Comparison of ENCODE assay signal across 8 mouse cellular contexts in the genomic region with DNA sequence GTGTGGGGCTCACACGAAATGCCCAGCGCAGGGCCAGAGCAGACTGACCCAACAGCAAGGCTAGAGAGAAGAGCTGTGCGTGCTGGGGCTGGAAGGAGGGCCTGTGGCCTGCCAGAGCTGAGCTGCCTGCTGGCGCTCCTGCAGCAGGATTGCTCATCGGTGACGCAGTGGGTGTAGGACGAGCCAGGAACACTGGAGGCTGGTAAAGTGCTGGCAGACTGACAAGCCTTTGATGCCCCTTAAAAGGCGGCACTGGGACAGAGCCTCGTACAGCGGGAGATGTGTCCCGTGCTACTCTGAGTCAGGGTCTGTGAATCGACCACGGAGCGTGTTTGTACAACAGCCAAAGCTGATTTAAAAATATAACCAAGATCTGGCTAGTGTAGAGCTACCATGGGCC. TPM values are rescaled to one million over a fixed set of nuclear protein-coding genes. Genes with fewer than 3 reads are reported as not detected.
DNase-seq lines count a peak whose midpoint lies in the region; ATAC-seq lines count a peak whose summit lies in the region.

No protein-coding gene starts in this region.

- H3K36me3 ChIP-seq in hindbrain, embryonic 12.5 days, result no peaks in the 10 kb centered on the region
- H3K36me3 ChIP-seq in limb, embryonic 12.5 days, result no peaks in the 10 kb centered on the region

- H3K4me3 ChIP-seq in hindbrain, embryonic 12.5 days, result no peak overlapping the region
- H3K4me3 ChIP-seq in limb, embryonic 12.5 days (replicated peaks), result no peak overlapping the region

- peak overlapping the region; percentile 13; the same call in 1 of the 2 replicates for H3K27ac ChIP-seq in hindbrain, embryonic 12.5 days
- H3K27ac ChIP-seq in limb, embryonic 12.5 days, result 0 out of 2 replicates have a peak overlapping the region, but pooled peaks have one; percentile 20

- no peaks in the 10 kb centered on the region for H3K27me3 ChIP-seq in hindbrain, embryonic 12.5 days
- 0 out of 2 replicates have a peak, but pooled peaks cover 5% of the 10 kb centered on the region for H3K27me3 ChIP-seq in limb, embryonic 12.5 days

- 76% methylated on average over 14 of the region's 14 CpGs for WGBS in hindbrain, embryonic 12.5 days
- 76% methylated on average over 14 of the region's 14 CpGs for WGBS in limb, embryonic 12.5 days

- no peak overlapping the region for H3K9ac ChIP-seq in hindbrain, embryonic 12.5 days
- 0 out of 2 replicates have a peak overlapping the region, but pooled peaks have one; percentile 9 for H3K9ac ChIP-seq in limb, embryonic 12.5 days (replicated peaks)

- ATAC-seq in hindbrain, embryonic 12.5 days (ENCODE audit: low FRiP score), result no peak
- ATAC-seq in limb, embryonic 12.5 days (ENCODE audit: insufficient number of reproducible peaks, insufficient read depth, low FRiP score, low TSS enrichment, low read depth), result no peak

- H3K4me2 ChIP-seq in hindbrain, embryonic 12.5 days (replicated peaks), result no peak overlapping the region
- no peak overlapping the region for H3K4me2 ChIP-seq in limb, embryonic 12.5 days

- H3K9me3 ChIP-seq in hindbrain, embryonic 12.5 days (replicated peaks), result no peaks in the 10 kb centered on the region
- H3K9me3 ChIP-seq in limb, embryonic 12.5 days, result no peaks in the 10 kb centered on the region

- DNase-seq in Muller cell, postnatal 12 days (ENCODE audit: inconsistent ontology term), result peak; percentile 94
- DNase-seq in cerebellum, adult 18-20 months, result peak; percentile 84 to 89
- DNase-seq in frontal cortex, postnatal 25 days (ENCODE audit: low spot score in 2 of 2), result peak; percentile 63 to 76
- peak; percentile 91 to 94 for DNase-seq in right cerebral cortex, adult 2 months (ENCODE audit: low spot score in 2 of 2)
- no peak for DNase-seq in thymus, postnatal 25 days
- no peak for DNase-seq in kidney, postnatal 4 days

- peaks cover 42% of the 10 kb centered on the region for H3K4me1 ChIP-seq in hindbrain, embryonic 12.5 days
- peaks cover 60% of the 10 kb centered on the region for H3K4me1 ChIP-seq in limb, embryonic 12.5 days (replicated peaks)

RNA-seq across cellular contexts. Expression of a gene that starts 43.6 kb away (rescaled TPM):
- 7.7 and 8.0 TPM in 2 replicates for polyA plus RNA-seq in hindbrain, embryonic 12.5 days (2016; fragmentation: Nextera tagmentation; extraction: Ambion mirVana)
- polyA plus RNA-seq in limb, embryonic 12.5 days (2016; fragmentation: Nextera tagmentation; extraction: Ambion mirVana), result 5.2 and 6.9 TPM in 2 replicates

RNA-seq across cellular contexts. Expression of a gene that starts 43.8 kb away (rescaled TPM):
- polyA plus RNA-seq in hindbrain, embryonic 12.5 days (2016; fragmentation: Nextera tagmentation; extraction: Ambion mirVana), result 130 and 137 TPM in 2 replicates
- 136 and 141 TPM in 2 replicates for polyA plus RNA-seq in limb, embryonic 12.5 days (2016; fragmentation: Nextera tagmentation; extraction: Ambion mirVana)

Comparison
In these comparisons a context has a peak if more than half of its experiments do, and no peak if none do; other contexts are left out.
1. DNase-seq: peak in Muller cell, postnatal 12 days (single experiment), cerebellum, adult 18-20 months (2 of 2), frontal cortex, postnatal 25 days (2 of 2) and right cerebral cortex, adult 2 months (2 of 2); none in thymus, postnatal 25 days (single experiment) and kidney, postnatal 4 days (0 of 2).